Mouse (Mus musculus) ES-E14 (cell line): Measurements from ENCODE around the gene Gm4881.

Experiments
- CHD2 ChIP-seq: IDR thresholded peaks from 2 replicates; pipeline ENCODE4 v1.6.1; 2014; ENCODE audit warnings: mild to moderate bottlenecking, low read depth, low read length, inconsistent platforms
- MAFK ChIP-seq: IDR thresholded peaks from 2 replicates; pipeline ENCODE4 v1.6.1; 2014; ENCODE audit warnings: mild to moderate bottlenecking, low read depth, low read length, inconsistent platforms; ENCODE audit not compliant: insufficient read depth
- ZC3H11A ChIP-seq: IDR thresholded peaks from 2 replicates; pipeline ENCODE4 v1.6.1; 2012; ENCODE audit warnings: low read depth, mild to moderate bottlenecking, inconsistent platforms, low read length, borderline replicate concordance

DNA sequence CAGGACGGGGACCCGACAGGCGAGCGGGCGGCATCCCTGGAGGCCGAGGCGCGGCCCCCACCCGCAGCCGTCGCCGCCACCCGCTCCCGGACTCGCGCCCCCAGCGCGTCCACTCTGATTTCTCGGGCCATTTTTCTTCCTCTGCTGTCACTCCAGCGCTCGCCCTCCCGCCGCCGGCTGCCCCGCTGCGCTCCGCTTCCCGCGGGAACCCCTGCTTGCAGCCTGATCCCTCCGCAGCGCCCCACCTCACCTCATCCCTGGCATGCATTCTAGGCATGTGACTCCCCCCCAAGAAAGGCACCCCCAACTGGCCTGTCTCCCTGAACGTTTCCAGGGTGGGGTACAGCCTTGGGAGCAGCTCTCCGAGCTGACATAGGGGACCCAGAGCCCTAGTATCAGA, 10.9 kb upstream of the Gm4881 start:
- TF ChIP-seq MAFK: no peak
- TF ChIP-seq CHD2: no peak
- TF ChIP-seq ZC3H11A: no peak
